Mouse (Mus musculus) liver, postnatal 0 days (tissue): Measurements from ENCODE around the gene Lrriq4. TPM values are rescaled to one million over a fixed set of nuclear protein-coding genes. Genes with fewer than 3 reads are reported as not detected.

Source experiments
- ATAC-seq: fragments of 200-750 bp; cut with Nextera tagmentation; 2 replicates; pipeline ENCODE4 v1.8.0; 2017; ENCODE audit warnings: mild to moderate bottlenecking, moderate library complexity
- DNase-seq: peaks from one replicate; pipeline ENCODE4 v3.0.0-alpha.2; 2016
- H3K27ac ChIP-seq: fragments of 300-500 bp; sonication (generic); 2 replicates; pipeline ENCODE4 v1.5.1; 2014; ENCODE audit warnings: antibody characterized with exemption, moderate library complexity, mild to moderate bottlenecking, low read depth
- H3K27me3 ChIP-seq: fragments of 300-500 bp; sonication (generic); 2 replicates; pipeline ENCODE4 v1.6.1; 2014; ENCODE audit warnings: low read length, control low read depth, mixed read lengths; ENCODE audit not compliant: insufficient read depth
- H3K36me3 ChIP-seq: fragments of 300-500 bp; sonication (generic); replicated peaks from 2 replicates; pipeline ENCODE4 v1.6.1; 2014; ENCODE audit warnings: mild to moderate bottlenecking, control low read depth, low read length, moderate library complexity, mixed read lengths; ENCODE audit not compliant: insufficient read depth
- H3K4me1 ChIP-seq: fragments of 300-500 bp; sonication (generic); 2 replicates; pipeline ENCODE4 v1.6.1; 2014; ENCODE audit warnings: antibody characterized with exemption, mild to moderate bottlenecking, control low read depth; ENCODE audit not compliant: insufficient read depth
- H3K4me2 ChIP-seq: fragments of 300-500 bp; sonication (generic); 2 replicates; pipeline ENCODE4 v1.6.1; 2014; ENCODE audit warnings: low read depth, mild to moderate bottlenecking, low read length, moderate library complexity, mixed read lengths
- H3K4me3 ChIP-seq: fragments of 300-500 bp; sonication (generic); 2 replicates; pipeline ENCODE4 v1.5.1; 2014; ENCODE audit warnings: low read depth, low read length
- H3K9ac ChIP-seq: fragments of 300-500 bp; sonication (generic); replicated peaks from 2 replicates; pipeline ENCODE4 v1.6.1; 2014; ENCODE audit warnings: mild to moderate bottlenecking, moderate library complexity
- H3K9me3 ChIP-seq: fragments of 300-500 bp; sonication (generic); 2 replicates; pipeline ENCODE4 v1.6.1; 2016; ENCODE audit warnings: mild to moderate bottlenecking, control low read depth, low read length, mixed read lengths
- CTCF ChIP-seq: sonication (generic); IDR thresholded peaks from 2 replicates; pipeline ENCODE4 v1.5.1; 2016; ENCODE audit warnings: antibody characterized with exemption, low read depth
- EP300 ChIP-seq: IDR thresholded peaks from 2 replicates; pipeline ENCODE4 v1.6.1; 2016; ENCODE audit warnings: antibody characterized with exemption, low read depth, mild to moderate bottlenecking
- WGBS: fragments of 180-500 bp; shearing (Covaris S2); extraction: QIAGEN DNeasy Blood & Tissue Kit; methylation state at CpG from one replicate; pipeline ENCODE4 v1.1.7; 2014; ENCODE audit not compliant: insufficient replicate concordance; 5-methylcytosine and 5-hydroxymethylcytosine counted together
- polyA plus RNA-seq: library from polyadenylated mRNA; unstranded; fragments of >200 nt; fragmentation: Nextera tagmentation; extraction: Ambion mirVana; gene quantifications from 2 replicates; pipeline ENCODE4 v1.2.1, GENCODE M21; 2015

The Lrriq4 gene
- polyA plus RNA-seq: not detected in 2 replicates

GRCm38 (mm10) chr3:30644207-30644606 is at the start of gene Lrriq4:
Gene Lrriq4, plus strand, starts transcription at chr3:30644507.
- WGBS: 67% methylated on average over 2 of the region's 2 CpGs
- ATAC-seq: no peak
- Histone ChIP-seq H3K27ac (no peak within 1 kb of the TSS), H3K27me3 (peaks cover 6% of the 10 kb centered on the region; the same call in 1 of the 2 replicates), H3K4me3 (no peak within 1 kb of the TSS), H3K9me3 (no peaks in the 10 kb centered on the region), H3K36me3 (no peaks in the 10 kb centered on the region), H3K4me2 (no peak within 1 kb of the TSS), H3K4me1 (peaks cover 3% of the 10 kb centered on the region; the same call in 1 of the 2 replicates), H3K9ac (no peak within 1 kb of the TSS)
- no peak for DNase-seq
- no peak for TF ChIP-seq EP300
- no peak for TF ChIP-seq CTCF

DNA sequence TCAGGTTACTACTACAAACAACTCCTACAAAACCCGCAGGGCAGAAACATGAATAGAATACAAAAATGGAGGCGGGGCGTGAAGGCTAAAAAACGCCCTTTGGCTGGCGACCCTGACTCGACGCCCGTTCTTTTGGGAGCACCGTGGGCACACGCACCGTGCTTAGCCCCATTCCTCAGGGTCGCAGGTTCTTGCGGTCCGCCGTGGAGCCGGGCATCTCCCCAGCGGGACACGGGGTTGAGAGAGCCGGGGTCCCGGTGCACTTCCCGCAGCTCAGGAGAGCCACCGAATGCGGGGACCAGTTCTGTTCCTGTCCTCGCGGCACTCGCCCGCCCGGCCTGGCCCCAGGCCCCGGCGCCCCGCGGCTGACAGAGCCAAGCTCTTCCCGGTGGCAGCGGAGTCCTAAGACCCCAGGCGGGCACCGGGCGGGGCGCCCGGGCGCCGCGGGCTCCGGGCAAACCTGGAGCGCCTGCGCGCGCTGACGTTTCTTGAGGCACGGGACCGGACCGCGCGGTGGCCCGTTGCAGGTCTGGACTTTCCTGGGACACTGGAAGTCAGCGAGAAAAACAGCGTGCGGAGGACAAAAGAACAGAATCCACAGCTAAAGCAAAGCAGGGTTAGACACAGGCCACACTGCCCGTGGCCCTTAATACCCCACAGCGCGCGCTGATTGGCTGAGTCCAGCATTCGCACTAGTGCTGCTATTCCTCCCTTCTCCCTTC is 49.0 kb upstream of the Lrriq4 start:
- Histone ChIP-seq H3K27ac (no peak overlapping the region), H3K4me1 (peaks cover 23% of the 10 kb centered on the region), H3K9me3 (no peaks in the 10 kb centered on the region), H3K9ac (peak overlapping the region; percentile 72), H3K36me3 (no peaks in the 10 kb centered on the region), H3K27me3 (peaks cover 5% of the 10 kb centered on the region; the same call in 1 of the 2 replicates), H3K4me3 (peak overlapping the region; percentile 63), H3K4me2 (peak overlapping the region; percentile 94)
- TF ChIP-seq CTCF (no peak), EP300 (no peak)
- DNase-seq (peak; percentile 44), ATAC-seq (peak; percentile 43)
- WGBS: 1% methylated on average over 62 of the region's 62 CpGs

DNA sequence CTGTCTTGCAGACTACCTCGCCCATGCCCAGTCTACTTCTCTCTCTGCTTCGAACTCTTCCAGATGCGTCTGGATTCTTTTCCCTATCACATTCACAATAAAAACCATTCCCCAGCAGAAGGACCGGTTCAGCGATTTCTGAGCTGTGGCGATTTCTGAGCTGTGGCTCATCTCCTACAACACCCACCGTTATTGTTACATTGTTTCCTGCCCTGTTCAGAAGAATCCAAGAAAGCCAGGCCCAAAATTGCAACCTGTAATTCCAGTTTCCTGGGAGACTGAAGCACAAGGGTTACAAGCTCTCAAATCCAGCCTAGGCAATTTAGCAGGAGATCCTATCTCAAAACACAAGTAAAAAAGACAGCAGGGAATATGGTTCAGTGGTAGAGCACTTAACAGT is 47.0 kb upstream of the Lrriq4 start:
- WGBS: 84% methylated on average over 7 of the region's 7 CpGs
- H3K9ac ChIP-seq: no peak overlapping the region
- ATAC-seq (no peak), DNase-seq (no peak)
- H3K9me3 ChIP-seq: no peaks in the 10 kb centered on the region
- no peak overlapping the region for H3K27ac ChIP-seq
- TF ChIP-seq CTCF (no peak), EP300 (no peak)
- peaks cover 5% of the 10 kb centered on the region; the same call in 1 of the 2 replicates for H3K27me3 ChIP-seq
- H3K4me2 ChIP-seq: no peak overlapping the region
- no peaks in the 10 kb centered on the region for H3K36me3 ChIP-seq
- H3K4me3 ChIP-seq: no peak overlapping the region
- H3K4me1 ChIP-seq: peaks cover 26% of the 10 kb centered on the region

DNA sequence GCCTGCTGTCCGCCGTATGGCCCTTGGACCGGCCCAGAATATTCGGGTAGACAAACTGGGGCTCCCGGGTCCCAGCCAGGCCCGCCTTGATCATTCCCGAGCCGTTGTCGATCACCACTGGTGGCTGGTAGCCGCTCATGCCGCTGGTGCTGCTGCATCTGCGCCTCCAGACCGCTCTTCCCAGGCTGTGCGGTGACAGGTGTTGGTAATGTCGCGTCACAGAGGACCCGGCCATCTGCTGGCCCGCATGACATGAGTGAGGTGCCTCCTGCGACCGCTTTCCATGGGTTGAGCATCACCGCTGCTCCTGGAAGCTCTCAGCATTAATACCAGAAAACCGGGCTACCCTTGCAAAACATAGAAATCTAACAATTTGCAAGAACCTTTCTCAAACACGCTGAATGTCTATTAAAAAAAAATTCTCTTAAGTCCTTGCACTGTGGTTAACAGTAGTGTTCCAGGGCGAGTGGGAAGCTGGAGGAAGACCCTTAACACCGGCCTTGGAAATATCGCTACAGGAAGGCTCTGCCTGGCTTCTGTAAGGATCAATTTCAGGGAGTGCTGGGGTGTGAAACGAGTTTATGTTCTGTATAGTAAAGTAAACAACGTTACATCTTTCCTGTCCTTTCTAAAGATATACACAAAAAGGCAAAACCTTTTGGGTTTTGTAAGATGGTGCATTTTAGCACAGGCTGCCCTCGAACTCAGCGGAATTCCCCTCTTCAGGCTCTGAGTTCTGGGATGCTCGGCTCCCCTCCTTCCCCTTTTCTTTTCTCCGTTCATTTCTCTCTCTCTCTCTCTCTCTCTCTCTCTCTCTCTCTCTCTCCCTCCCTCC is 44.4 kb upstream of the Lrriq4 start, which contains the start of gene Actrt3:
Gene Actrt3, minus strand, starts transcription at position 229 of the 835 bp plus-strand sequence.
- no peak for ATAC-seq

DNA sequence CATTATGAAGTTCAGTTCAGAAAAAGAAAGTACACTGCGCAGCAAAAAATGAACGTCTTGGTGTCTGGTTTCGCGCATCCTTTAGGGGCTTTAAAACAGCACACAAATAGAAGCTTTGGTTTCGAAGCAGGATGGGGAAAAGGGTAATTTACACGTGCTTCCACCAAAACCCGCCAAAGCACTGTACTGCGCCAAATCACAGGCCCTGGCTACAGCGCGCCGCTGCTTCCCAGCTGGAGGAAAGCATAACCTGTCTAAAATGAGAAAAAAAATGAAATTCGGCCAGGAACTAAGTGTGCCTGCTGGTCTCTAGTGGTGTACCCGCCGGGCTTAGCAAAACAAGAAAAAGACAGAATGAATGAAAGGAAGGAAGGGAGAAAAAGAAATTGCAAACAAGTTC is 43.6 kb upstream of the Lrriq4 start:
- peaks cover 6% of the 10 kb centered on the region for H3K36me3 ChIP-seq
- H3K4me2 ChIP-seq: peak overlapping the region; percentile 84
- TF ChIP-seq CTCF (no peak), EP300 (no peak)
- peak overlapping the region; percentile 88 for H3K4me3 ChIP-seq
- H3K9me3 ChIP-seq: no peaks in the 10 kb centered on the region
- peaks cover 5% of the 10 kb centered on the region; the same call in 1 of the 2 replicates for H3K27me3 ChIP-seq
- DNase-seq: peak; percentile 35
- peak overlapping the region; percentile 58; the same call in 1 of the 2 replicates for H3K27ac ChIP-seq
- WGBS: under 1% methylated on average over 14 of the region's 14 CpGs
- peak overlapping the region; percentile 65 for H3K9ac ChIP-seq
- peaks cover 24% of the 10 kb centered on the region for H3K4me1 ChIP-seq
- ATAC-seq: no peak

More for the DNA sequence above, 44.4 kb upstream of the Lrriq4 start, which contains the start of gene Actrt3:
- Histone ChIP-seq H3K4me3 (peak within 1 kb of the TSS; percentile 88), H3K36me3 (0 out of 2 replicates have a peak, but pooled peaks cover 5% of the 10 kb centered on the region), H3K9me3 (no peaks in the 10 kb centered on the region), H3K9ac (peak within 1 kb of the TSS; percentile 65), H3K4me1 (peaks cover 32% of the 10 kb centered on the region), H3K27ac (peak within 1 kb of the TSS; percentile 58; the same call in 1 of the 2 replicates), H3K27me3 (peaks cover 5% of the 10 kb centered on the region; the same call in 1 of the 2 replicates), H3K4me2 (peak within 1 kb of the TSS; percentile 84)
- WGBS: 3% methylated on average over 32 of the region's 32 CpGs
- peak; percentile 52 for DNase-seq
- no peak for TF ChIP-seq CTCF
- TF ChIP-seq EP300: no peak
